Mouse (Mus musculus) intestine, embryonic 14.5 days (tissue): ENCODE measurements around the gene Vwa5b2. TPM values are rescaled to one million over a fixed set of nuclear protein-coding genes. Genes with fewer than 3 reads are reported as not detected.

Source experiments
- ATAC-seq: fragments of 200-750 bp; cut with Nextera tagmentation; replicated peaks from 2 replicates; pipeline ENCODE4 v1.8.0; 2017; ENCODE audit warnings: low read depth, moderate number of reproducible peaks, moderate TSS enrichment, moderate library complexity; ENCODE audit not compliant: low FRiP score, low TSS enrichment
- DNase-seq: peaks from one replicate; pipeline ENCODE4 v3.0.0-alpha.2; 2018; ENCODE audit warnings: low spot score
- H3K27ac ChIP-seq: fragments of 300-500 bp; sonication (generic); 2 replicates; pipeline ENCODE4 v1.5.1; 2014; ENCODE audit warnings: low read depth, mild to moderate bottlenecking, control low read depth
- H3K27me3 ChIP-seq: fragments of 300-500 bp; sonication (generic); replicated peaks from 2 replicates; pipeline ENCODE4 v1.6.1; 2014; ENCODE audit warnings: low read length, control low read depth; ENCODE audit not compliant: control insufficient read depth, insufficient read depth
- H3K36me3 ChIP-seq: fragments of 300-500 bp; sonication (generic); 2 replicates; pipeline ENCODE4 v1.6.1; 2014; ENCODE audit warnings: low read length, control low read depth; ENCODE audit not compliant: control insufficient read depth, insufficient read depth
- H3K4me1 ChIP-seq: fragments of 300-500 bp; sonication (generic); replicated peaks from 2 replicates; pipeline ENCODE4 v1.6.1; 2014; ENCODE audit warnings: low read length, control low read depth, mixed read lengths; ENCODE audit not compliant: control insufficient read depth, insufficient read depth
- H3K4me2 ChIP-seq: fragments of 300-500 bp; sonication (generic); 2 replicates; pipeline ENCODE4 v1.6.1; 2014; ENCODE audit warnings: low read length
- H3K4me3 ChIP-seq: fragments of 300-500 bp; sonication (generic); 2 replicates; pipeline ENCODE4 v1.5.1; 2014; ENCODE audit warnings: low read depth, low read length, control low read depth, mixed read lengths
- H3K9ac ChIP-seq: fragments of 300-500 bp; sonication (generic); 2 replicates; pipeline ENCODE4 v1.6.1; 2014; ENCODE audit warnings: mild to moderate bottlenecking, low read length
- H3K9me3 ChIP-seq: fragments of 300-500 bp; sonication (generic); 2 replicates; pipeline ENCODE4 v1.6.1; 2016; ENCODE audit warnings: low read length, control low read depth; ENCODE audit not compliant: control insufficient read depth
- WGBS: fragments of 180-500 bp; shearing (Covaris S2); extraction: QIAGEN DNeasy Blood & Tissue Kit; methylation state at CpG from one replicate; pipeline ENCODE4 v1.1.7; 2014; 5-methylcytosine and 5-hydroxymethylcytosine counted together
- polyA plus RNA-seq: library from polyadenylated mRNA; unstranded; fragments of >200 nt; fragmentation: Nextera tagmentation; extraction: Ambion mirVana; gene quantifications from 2 replicates; pipeline ENCODE4 v1.2.1, GENCODE M21; 2014

Gene Vwa5b2
- polyA plus RNA-seq = 5.3 and 6.2 TPM in 2 replicates

DNA sequence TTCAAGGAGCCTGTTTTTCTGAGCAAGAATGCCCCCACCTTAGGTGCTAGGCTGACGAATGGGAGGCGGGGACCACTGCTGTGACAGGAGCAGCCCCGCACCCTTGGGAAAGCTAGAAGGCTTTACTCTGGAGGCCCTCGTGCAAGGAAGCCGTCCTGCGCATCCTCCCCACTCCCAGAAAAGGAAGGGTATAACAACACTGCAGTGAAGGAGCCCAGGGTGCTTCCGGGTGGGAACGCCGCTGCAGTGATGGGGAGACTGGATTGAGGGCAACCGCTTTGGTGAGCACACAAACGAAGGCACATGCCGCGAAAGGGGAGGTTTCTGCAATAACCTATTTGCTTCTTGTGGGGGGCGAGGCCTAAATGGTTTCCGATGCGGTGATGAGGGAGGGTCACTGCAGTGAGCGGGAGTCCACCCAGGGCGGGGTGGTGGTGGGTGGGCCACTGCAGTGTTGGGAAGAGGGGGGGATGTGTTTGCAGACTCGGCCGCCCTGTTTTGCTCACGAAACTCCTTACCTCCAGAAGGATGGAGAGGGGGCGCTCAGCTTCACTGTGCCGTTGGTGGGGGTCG, at the start of gene Vwa5b2:
Gene Vwa5b2, plus strand, starts transcription at position 106 of the 573 bp plus-strand sequence.
- Histone ChIP-seq H3K4me3 (peak within 1 kb of the TSS; percentile 42), H3K4me1 (peaks cover 15% of the 10 kb centered on the region), H3K27me3 (peaks cover 55% of the 10 kb centered on the region), H3K27ac (no peak within 1 kb of the TSS), H3K9me3 (no peaks in the 10 kb centered on the region), H3K4me2 (peak within 1 kb of the TSS; percentile 74), H3K9ac (peak within 1 kb of the TSS; percentile 34; the same call in 1 of the 2 replicates), H3K36me3 (no peaks in the 10 kb centered on the region)
- DNase-seq (peak; percentile 68), ATAC-seq (peak; percentile 70; the same call in 1 of the 2 replicates)
- WGBS = under 1% methylated on average over 24 of the region's 24 CpGs

DNA sequence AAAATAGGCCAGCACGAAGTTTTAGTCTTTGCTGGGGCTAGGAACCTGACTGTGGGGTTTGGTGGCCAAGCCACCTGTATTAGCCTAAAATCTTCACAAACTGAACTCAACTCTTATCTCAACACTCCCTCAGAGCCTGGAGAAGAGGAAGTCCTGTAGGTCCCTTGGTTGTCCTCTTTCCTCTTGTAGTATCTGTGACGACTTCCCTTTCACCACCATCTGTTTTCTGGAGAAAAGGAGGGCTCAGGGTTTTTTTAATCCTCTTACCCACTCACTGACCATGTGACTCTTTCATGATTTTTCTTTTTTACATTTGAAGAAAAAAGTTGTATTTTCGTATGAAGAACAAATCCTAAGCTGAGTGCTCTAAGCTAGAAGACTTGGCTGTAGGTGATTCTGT, 49.6 kb upstream of the Vwa5b2 start:
- Histone ChIP-seq H3K4me1 (peaks cover 19% of the 10 kb centered on the region), H3K27me3 (no peaks in the 10 kb centered on the region), H3K36me3 (peaks cover 68% of the 10 kb centered on the region), H3K27ac (no peak overlapping the region), H3K4me3 (no peak overlapping the region), H3K4me2 (no peak overlapping the region), H3K9me3 (no peaks in the 10 kb centered on the region), H3K9ac (no peak overlapping the region)
- WGBS = 82% methylated on average over 3 of the region's 3 CpGs
- no peak for ATAC-seq
- no peak for DNase-seq

DNA sequence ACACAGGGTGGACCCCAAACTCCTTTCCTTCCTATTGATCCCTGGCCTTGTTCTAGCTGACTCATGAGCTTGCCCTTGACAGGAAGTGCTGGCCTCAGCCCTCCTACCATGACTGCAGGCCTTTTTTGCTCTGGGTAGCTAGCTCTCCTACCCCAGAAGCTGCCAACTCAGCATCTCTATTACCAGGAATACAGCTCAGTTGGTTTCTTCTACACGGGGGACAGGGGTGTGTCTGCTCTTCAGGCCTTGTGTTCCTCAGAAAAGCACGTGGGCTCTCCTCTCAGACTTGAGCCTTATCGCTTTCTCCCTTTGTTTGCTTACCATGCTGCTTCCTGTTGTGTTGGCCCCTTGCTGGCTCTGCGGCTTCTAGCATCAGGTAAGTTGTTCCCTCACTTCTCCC, 48.8 kb upstream of the Vwa5b2 start:
- H3K27ac ChIP-seq = no peak overlapping the region
- 82% methylated on average over 4 of the region's 4 CpGs for WGBS
- no peak for DNase-seq
- no peak for ATAC-seq
- H3K27me3 ChIP-seq = no peaks in the 10 kb centered on the region
- H3K36me3 ChIP-seq = peaks cover 75% of the 10 kb centered on the region
- peaks cover 19% of the 10 kb centered on the region for H3K4me1 ChIP-seq
- no peak overlapping the region for H3K9ac ChIP-seq
- H3K4me2 ChIP-seq = no peak overlapping the region
- no peaks in the 10 kb centered on the region for H3K9me3 ChIP-seq
- no peak overlapping the region for H3K4me3 ChIP-seq

DNA sequence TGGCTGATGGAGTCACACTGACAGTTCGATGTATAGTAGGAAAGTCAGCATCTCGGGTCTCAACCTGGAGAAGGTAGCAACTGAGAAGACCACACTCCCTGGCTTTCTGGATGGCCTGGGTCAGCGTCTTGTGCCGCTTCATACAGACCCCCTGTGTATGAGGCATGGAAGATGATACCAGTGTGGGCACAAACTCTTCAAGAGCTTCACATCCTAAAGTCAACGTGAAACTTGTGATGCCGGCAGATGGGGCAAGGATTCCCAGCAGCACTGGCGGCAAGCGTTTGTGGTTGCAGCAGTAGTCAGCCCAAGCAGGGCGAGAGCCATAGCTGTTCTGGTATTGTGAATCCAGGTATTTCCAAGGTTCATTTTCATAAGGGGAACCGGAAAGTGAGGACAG, 43.6 kb upstream of the Vwa5b2 start:
- Histone ChIP-seq H3K27me3 (no peaks in the 10 kb centered on the region), H3K9ac (no peak overlapping the region), H3K36me3 (peaks cover 64% of the 10 kb centered on the region), H3K9me3 (no peaks in the 10 kb centered on the region), H3K4me1 (peaks cover 11% of the 10 kb centered on the region), H3K4me2 (no peak overlapping the region), H3K4me3 (no peak overlapping the region), H3K27ac (no peak overlapping the region)
- ATAC-seq (no peak), DNase-seq (no peak)
- WGBS = 92% methylated on average over 10 of the region's 10 CpGs

DNA sequence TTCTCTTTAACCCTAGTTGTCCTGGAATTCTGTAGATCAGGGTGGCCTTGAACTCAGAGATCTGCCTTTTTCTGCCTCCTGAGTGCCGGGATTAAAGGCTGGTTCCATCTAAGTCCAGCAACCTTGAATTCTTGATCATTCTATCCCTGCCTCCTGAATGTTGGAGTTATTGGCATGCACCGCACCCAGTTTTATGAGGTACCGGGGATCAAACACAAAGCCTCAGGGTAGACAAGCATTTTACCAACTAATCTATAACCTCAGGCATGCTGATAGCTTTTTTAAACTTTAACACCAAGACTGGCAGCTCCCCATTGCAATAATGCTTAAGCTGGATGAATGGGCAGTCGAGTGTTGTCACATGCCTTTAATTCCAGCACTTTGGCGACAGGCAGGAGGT, 41.8 kb upstream of the Vwa5b2 start:
- 46% methylated on average over 5 of the region's 5 CpGs for WGBS
- no peak for DNase-seq
- peaks cover 63% of the 10 kb centered on the region for H3K36me3 ChIP-seq

DNA sequence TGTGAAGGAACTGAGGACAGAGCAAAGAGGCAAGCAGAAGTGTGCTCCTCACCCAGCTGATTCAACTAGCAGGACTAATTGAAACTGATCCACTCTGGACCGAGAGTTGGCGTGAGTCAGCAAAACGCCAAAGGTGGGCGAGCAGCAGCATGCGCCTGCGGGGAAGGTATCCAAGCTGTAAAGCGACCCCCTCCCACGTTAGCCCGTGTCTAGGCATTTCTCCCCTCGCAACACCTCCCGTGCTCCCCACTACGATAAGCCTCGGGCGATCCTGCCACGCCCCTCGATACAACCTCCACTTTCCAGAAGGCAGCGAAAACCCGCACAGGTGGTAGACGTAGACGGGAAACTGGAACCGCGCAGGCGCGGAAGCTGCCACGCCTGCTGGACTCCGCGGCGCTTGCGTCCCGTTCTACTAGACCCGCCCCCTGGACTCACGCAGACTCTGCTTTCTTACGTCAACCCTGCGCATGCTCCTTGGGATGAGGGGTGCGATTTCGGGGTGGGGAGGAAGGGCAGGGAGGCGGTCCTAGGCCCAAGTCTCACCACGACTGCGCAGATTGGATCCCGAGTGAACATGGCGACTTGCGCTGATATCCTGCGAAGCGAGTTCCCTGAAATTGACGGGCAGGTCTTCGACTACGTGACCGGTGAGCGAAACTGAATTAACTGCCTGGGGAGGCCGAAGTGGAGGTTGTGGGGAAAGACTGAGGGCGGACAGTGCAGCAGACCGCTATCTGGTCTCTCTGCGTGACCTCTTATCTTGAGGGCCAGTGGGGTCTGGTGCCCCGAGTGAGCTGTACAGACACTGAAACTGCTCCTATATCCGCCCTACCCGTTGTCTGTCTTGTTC, 40.9 kb upstream of the Vwa5b2 start, which contains the start of gene Abcf3:
Gene Abcf3, plus strand, starts transcription at position 482 of the 853 bp plus-strand sequence.
- peaks cover 63% of the 10 kb centered on the region for H3K36me3 ChIP-seq
- WGBS = under 1% methylated on average over 56 of the region's 56 CpGs

More for the DNA sequence above, 41.8 kb upstream of the Vwa5b2 start:
- Histone ChIP-seq H3K9me3 (no peaks in the 10 kb centered on the region), H3K4me1 (peaks cover 11% of the 10 kb centered on the region), H3K27ac (peak overlapping the region; percentile 34), H3K4me2 (peak overlapping the region; percentile 74), H3K27me3 (no peaks in the 10 kb centered on the region), H3K9ac (peak overlapping the region; percentile 48; the same call in 1 of the 2 replicates), H3K4me3 (peak overlapping the region; percentile 95; the same call in 1 of the 2 replicates)
- ATAC-seq = no peak

DNA sequence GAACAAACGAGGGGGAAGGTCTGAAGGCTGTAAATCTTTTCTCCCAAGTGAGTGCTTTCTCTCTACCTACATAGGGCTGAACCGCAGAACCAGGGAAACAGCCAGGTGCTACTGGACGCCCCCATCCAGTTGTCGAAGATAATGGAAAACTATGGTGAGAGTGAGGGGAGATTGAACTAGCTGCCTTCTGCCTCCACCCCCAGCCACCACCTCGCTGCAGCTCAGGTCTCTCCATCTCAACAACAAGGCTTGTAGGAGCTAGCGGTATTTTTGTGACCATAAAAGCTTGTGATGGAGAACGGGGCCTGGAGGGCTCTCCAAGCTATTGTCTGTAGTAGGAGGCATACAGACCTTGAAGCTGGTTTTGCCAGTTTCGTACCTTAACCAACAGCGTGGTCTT, 40.1 kb upstream of the Vwa5b2 start:
- Histone ChIP-seq H3K4me1 (peaks cover 11% of the 10 kb centered on the region), H3K4me2 (peak overlapping the region; percentile 97), H3K27me3 (no peaks in the 10 kb centered on the region), H3K4me3 (peak overlapping the region; percentile 95), H3K9me3 (no peaks in the 10 kb centered on the region), H3K36me3 (peaks cover 64% of the 10 kb centered on the region), H3K27ac (no peak overlapping the region), H3K9ac (peak overlapping the region; percentile 75)
- WGBS = 50% methylated on average over 9 of the region's 9 CpGs
- no peak for DNase-seq
- no peak for ATAC-seq

More for the DNA sequence above, 40.9 kb upstream of the Vwa5b2 start, which contains the start of gene Abcf3:
- H3K4me3 ChIP-seq = peak within 1 kb of the TSS; percentile 95
- DNase-seq (peak; percentile 93), ATAC-seq (peak; percentile 96)
- peaks cover 11% of the 10 kb centered on the region for H3K4me1 ChIP-seq
- H3K27ac ChIP-seq = peak within 1 kb of the TSS; percentile 34
- no peaks in the 10 kb centered on the region for H3K27me3 ChIP-seq
- H3K9me3 ChIP-seq = no peaks in the 10 kb centered on the region
- H3K9ac ChIP-seq = peak within 1 kb of the TSS; percentile 75
- peak within 1 kb of the TSS; percentile 97 for H3K4me2 ChIP-seq

DNA sequence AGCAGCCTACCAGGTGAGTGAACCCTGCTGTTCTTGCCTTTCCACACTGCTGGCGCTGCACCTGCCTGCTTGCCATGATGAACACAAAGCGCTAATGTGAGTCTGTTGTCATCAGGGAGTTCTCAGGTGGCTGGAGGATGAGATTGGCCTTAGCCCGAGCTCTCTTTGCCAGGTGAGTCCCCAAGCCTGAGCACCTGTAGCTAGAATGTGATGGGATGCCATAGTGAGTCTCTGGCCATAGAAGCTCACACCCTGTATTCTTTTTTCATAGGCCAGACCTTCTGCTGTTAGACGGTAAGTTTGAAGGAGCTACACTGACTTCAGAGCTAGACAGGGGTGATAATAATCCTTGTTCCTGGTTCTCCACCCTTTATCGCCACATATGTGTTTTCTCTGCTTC, 37.6 kb upstream of the Vwa5b2 start:
- no peaks in the 10 kb centered on the region for H3K9me3 ChIP-seq
- 95% methylated on average over 5 of the region's 5 CpGs for WGBS
- peaks cover 11% of the 10 kb centered on the region for H3K4me1 ChIP-seq
- H3K4me3 ChIP-seq = no peak overlapping the region
- H3K9ac ChIP-seq = no peak overlapping the region
- H3K4me2 ChIP-seq = no peak overlapping the region
- no peak overlapping the region for H3K27ac ChIP-seq
- ATAC-seq (no peak), DNase-seq (no peak)
- H3K36me3 ChIP-seq = peaks cover 60% of the 10 kb centered on the region
- no peaks in the 10 kb centered on the region for H3K27me3 ChIP-seq
